Mouse (Mus musculus) intestine, embryonic 16.5 days (tissue): Measurements from ENCODE around the gene Pitpnc1. TPM values are rescaled to one million over a fixed set of nuclear protein-coding genes. Genes with fewer than 3 reads are reported as not detected.

Experiments
- ATAC-seq: fragments of 200-750 bp; cut with Nextera tagmentation; 2 replicates; pipeline ENCODE4 v1.8.0; 2017; ENCODE audit warnings: moderate TSS enrichment, moderate library complexity
- H3K27ac ChIP-seq: fragments of 300-500 bp; sonication (generic); 2 replicates; pipeline ENCODE4 v1.5.1; 2014; ENCODE audit warnings: mild to moderate bottlenecking, low read length
- H3K27me3 ChIP-seq: fragments of 300-500 bp; sonication (generic); replicated peaks from 2 replicates; pipeline ENCODE4 v1.6.1; 2014; ENCODE audit warnings: low read length, control low read depth, mixed read lengths; ENCODE audit not compliant: control insufficient read depth, insufficient read depth
- H3K36me3 ChIP-seq: fragments of 300-500 bp; sonication (generic); 2 replicates; pipeline ENCODE4 v1.6.1; 2014; ENCODE audit warnings: low read length, control low read depth; ENCODE audit not compliant: control insufficient read depth, insufficient read depth
- H3K4me1 ChIP-seq: fragments of 300-500 bp; sonication (generic); 2 replicates; pipeline ENCODE4 v1.6.1; 2014; ENCODE audit warnings: low read length, control low read depth, mixed read lengths; ENCODE audit not compliant: control insufficient read depth, insufficient read depth
- H3K4me2 ChIP-seq: fragments of 300-500 bp; sonication (generic); 2 replicates; pipeline ENCODE4 v1.6.1; 2014; ENCODE audit warnings: low read depth, low read length, control low read depth
- H3K4me3 ChIP-seq: fragments of 300-500 bp; sonication (generic); 2 replicates; pipeline ENCODE4 v1.5.1; 2014; ENCODE audit warnings: mild to moderate bottlenecking, low read length
- H3K9ac ChIP-seq: fragments of 300-500 bp; sonication (generic); 2 replicates; pipeline ENCODE4 v1.6.1; 2014; ENCODE audit warnings: low read depth, low read length
- H3K9me3 ChIP-seq: fragments of 300-500 bp; sonication (generic); 2 replicates; pipeline ENCODE4 v1.6.1; 2016; ENCODE audit warnings: low read length, control low read depth; ENCODE audit not compliant: control insufficient read depth
- WGBS: fragments of 180-500 bp; shearing (Covaris S2); extraction: QIAGEN DNeasy Blood & Tissue Kit; methylation state at CpG from one replicate; pipeline ENCODE4 v1.1.7; 2014; 5-methylcytosine and 5-hydroxymethylcytosine counted together
- polyA plus RNA-seq: library from polyadenylated mRNA; unstranded; fragments of >200 nt; fragmentation: Nextera tagmentation; extraction: Ambion mirVana; gene quantifications from 2 replicates; pipeline ENCODE4 v1.2.1, GENCODE M21; 2015

The Pitpnc1 gene
- polyA plus RNA-seq, 1 experiment from 2014 or later: 10.6 TPM

DNA sequence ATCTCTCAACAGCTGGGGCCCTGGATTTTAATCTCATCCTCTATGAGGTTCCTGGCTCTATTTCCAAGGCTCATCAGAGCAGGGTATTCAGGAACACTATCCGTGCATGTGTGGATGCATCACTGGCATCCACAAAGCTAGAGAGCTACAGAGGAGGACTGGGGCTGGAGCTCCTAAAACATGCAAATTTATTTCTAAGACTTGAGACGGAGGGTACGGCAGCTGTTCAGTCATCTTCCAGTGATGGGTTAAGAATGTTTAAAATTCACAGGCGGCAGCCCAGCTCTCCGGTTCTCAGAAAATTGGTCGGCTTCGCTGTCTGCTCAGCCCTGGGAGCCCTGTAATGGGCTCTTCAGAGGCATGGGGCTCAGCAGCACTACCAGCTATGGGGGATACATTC, 97.8 kb downstream of the Pitpnc1 start:
- Histone ChIP-seq H3K36me3 (no peaks in the 10 kb centered on the region), H3K4me3 (no peak overlapping the region), H3K4me2 (no peak overlapping the region), H3K9me3 (no peaks in the 10 kb centered on the region), H3K27me3 (no peaks in the 10 kb centered on the region), H3K4me1 (peaks cover 12% of the 10 kb centered on the region), H3K27ac (no peak overlapping the region), H3K9ac (no peak overlapping the region)
- ATAC-seq: no peak
- 59% methylated on average over 7 of the region's 7 CpGs for WGBS

DNA sequence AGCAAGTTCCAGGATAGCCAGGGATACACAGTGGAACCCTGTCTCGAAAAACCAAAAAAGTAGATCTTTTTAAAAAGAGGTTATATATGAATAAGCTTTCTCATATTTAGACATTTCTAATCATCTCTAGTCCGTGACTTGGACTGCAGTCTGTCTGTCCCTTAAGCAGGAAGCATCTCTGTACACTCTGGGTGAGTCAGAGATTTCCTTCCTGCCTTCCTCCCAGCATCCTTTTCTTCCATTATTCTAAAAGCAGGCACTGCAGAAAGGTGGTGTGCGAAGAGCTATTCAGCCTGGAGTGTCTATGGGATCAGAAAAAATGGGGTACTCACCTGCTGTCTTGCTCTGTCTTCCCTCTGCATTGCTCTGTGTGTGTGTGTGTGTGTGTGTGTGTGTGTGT, 100.0 kb downstream of the Pitpnc1 start:
- no peak for ATAC-seq
- H3K4me1 ChIP-seq: 0 out of 2 replicates have a peak, but pooled peaks cover 4% of the 10 kb centered on the region
- H3K27ac ChIP-seq: no peak overlapping the region
- no peak overlapping the region for H3K9ac ChIP-seq
- no peak overlapping the region for H3K4me2 ChIP-seq
- no peak overlapping the region for H3K4me3 ChIP-seq
- H3K36me3 ChIP-seq: no peaks in the 10 kb centered on the region
- no peaks in the 10 kb centered on the region for H3K9me3 ChIP-seq
- H3K27me3 ChIP-seq: no peaks in the 10 kb centered on the region
- 87% methylated on average over 3 of the region's 3 CpGs for WGBS

DNA sequence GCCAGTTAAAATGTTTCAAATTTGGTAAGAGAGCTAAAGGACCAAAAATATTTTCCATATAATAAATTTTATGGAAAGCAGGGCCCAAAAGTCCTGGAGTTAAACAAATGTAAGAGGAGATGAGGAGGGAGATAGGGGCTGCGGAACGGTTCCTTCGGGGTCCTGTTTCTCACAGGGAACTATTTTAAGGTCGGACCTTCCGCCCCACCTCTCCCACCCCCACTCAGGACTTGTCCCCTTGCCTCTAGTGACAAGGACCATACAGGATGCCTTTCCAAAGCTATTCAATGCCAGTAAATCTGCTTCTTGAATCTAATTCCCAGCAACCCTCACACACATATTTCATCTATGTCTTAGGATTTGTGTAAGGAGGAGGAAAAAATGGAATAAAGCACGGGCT, 100.8 kb downstream of the Pitpnc1 start:
- Histone ChIP-seq H3K9ac (no peak overlapping the region), H3K4me1 (0 out of 2 replicates have a peak, but pooled peaks cover 4% of the 10 kb centered on the region), H3K36me3 (no peaks in the 10 kb centered on the region), H3K27me3 (no peaks in the 10 kb centered on the region), H3K4me3 (no peak overlapping the region), H3K27ac (no peak overlapping the region), H3K9me3 (no peaks in the 10 kb centered on the region), H3K4me2 (no peak overlapping the region)
- ATAC-seq: no peak
- WGBS: 89% methylated on average over 6 of the region's 6 CpGs

DNA sequence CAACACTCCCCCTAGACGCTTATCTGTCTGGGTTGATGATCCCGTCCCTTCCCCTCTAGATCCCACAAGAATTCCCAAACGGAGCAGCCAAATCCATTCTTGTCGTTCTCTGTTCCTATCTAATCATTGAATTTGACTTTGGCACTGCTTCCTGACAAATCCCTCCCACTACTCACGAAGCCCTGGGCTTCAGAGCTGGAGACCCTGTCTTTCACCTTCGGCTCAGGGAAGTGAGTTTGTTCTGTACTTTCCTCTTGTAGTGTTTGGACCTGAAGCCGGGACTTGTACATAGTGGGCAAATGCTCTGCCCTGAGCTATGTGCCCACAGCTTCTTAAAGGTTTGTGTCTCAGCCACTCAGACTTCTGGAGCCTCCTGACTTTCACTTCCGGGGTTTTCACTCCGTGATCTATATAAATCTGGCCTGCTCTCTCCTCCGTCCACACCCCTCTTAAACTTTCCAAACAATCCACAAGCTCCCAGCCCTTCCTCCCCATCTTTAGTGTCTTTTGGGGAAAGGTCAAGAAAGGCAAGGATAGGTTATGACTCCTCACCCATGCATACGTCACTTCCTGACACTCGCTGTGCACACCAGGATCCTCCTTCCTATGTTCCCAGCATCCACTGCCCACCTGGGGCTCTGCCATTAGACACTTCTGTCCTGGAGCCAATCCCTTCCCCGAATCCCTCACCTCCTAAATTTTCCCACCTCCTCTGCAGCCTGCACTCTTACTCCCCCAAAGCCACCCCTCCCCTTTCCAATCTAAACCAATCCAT, 104.4 kb downstream of the Pitpnc1 start:
- H3K9me3 ChIP-seq: no peaks in the 10 kb centered on the region
- no peaks in the 10 kb centered on the region for H3K27me3 ChIP-seq
- ATAC-seq: no peak
- no peak overlapping the region for H3K9ac ChIP-seq
- 0 out of 2 replicates have a peak, but pooled peaks cover 4% of the 10 kb centered on the region for H3K4me1 ChIP-seq
- 60% methylated on average over 13 of the region's 13 CpGs for WGBS
- no peak overlapping the region for H3K4me3 ChIP-seq
- H3K36me3 ChIP-seq: no peaks in the 10 kb centered on the region
- H3K27ac ChIP-seq: no peak overlapping the region
- H3K4me2 ChIP-seq: no peak overlapping the region

DNA sequence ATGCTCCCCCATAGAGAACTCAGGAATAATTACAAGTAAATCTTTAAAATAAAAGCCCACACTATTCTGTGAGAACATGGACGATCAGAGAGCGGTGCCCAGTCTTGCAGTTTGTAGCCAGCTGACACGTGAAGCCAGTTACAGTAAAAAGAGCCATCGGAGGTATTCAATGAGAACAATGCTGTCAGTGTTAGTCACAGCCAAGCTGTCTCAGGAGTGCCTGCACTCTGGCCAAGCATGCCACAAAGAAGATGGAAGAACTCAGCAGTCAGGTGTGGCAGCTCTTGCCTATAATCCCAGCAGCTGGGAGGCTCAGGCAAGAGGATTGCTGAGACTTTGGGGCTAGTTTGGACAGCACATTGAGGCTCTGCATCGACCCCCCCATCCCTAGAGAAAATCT, 111.8 kb downstream of the Pitpnc1 start:
- Histone ChIP-seq H3K9me3 (no peaks in the 10 kb centered on the region), H3K27ac (no peak overlapping the region), H3K4me3 (no peak overlapping the region), H3K9ac (no peak overlapping the region), H3K4me1 (no peaks in the 10 kb centered on the region; the same call in 1 of the 2 replicates), H3K27me3 (no peaks in the 10 kb centered on the region), H3K36me3 (no peaks in the 10 kb centered on the region), H3K4me2 (no peak overlapping the region)
- 75% methylated on average over 5 of the region's 5 CpGs for WGBS
- ATAC-seq: no peak

DNA sequence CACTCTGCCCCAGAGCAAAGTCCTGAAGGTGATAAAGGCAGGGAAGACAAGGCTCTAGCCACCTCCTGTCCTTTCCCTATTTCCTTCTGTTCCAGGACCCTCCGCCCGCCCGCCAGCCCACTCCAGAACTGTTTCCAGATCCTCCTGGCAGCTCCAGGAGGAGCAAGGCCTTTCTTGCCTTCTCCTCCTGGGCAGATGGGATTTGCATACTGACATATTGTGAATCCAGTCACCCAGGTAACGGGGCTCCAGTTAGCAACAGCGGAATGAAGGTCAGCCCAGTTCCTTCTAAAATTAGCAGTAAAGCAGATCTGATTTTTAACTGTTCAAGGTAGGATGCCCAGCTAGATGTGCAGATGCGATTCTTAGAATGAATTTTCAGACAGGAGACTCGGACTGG, 114.3 kb downstream of the Pitpnc1 start:
- Histone ChIP-seq H3K9ac (no peak overlapping the region), H3K4me2 (no peak overlapping the region), H3K4me1 (no peaks in the 10 kb centered on the region; the same call in 1 of the 2 replicates), H3K9me3 (no peaks in the 10 kb centered on the region), H3K36me3 (no peaks in the 10 kb centered on the region), H3K4me3 (no peak overlapping the region), H3K27me3 (no peaks in the 10 kb centered on the region), H3K27ac (no peak overlapping the region)
- WGBS: 77% methylated on average over 7 of the region's 7 CpGs
- no peak for ATAC-seq

DNA sequence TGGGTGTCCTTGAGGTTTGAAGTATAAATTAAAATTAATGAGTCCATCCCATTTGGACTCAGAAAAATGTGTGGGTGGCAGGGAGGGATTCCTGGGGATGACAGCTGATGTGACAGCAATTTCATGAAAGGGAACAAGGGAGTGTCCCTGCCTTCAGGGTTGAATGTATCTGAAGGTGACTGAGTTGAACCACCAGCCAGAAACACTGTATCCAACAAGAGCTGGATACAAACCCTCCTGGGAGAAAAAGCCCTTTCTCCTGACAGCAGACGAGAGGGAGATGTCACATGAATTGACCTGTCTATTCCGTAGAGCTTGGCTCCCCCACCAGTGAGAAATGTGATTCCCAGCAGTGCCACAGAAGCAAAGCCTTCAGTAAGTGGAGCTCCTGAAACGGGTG, 115.0 kb downstream of the Pitpnc1 start:
- no peaks in the 10 kb centered on the region for H3K9me3 ChIP-seq
- no peaks in the 10 kb centered on the region for H3K27me3 ChIP-seq
- no peak for ATAC-seq
- no peak overlapping the region for H3K9ac ChIP-seq
- no peak overlapping the region for H3K4me3 ChIP-seq
- WGBS: 51% methylated on average over 3 of the region's 3 CpGs
- no peak overlapping the region for H3K27ac ChIP-seq
- no peaks in the 10 kb centered on the region for H3K36me3 ChIP-seq
- H3K4me1 ChIP-seq: no peaks in the 10 kb centered on the region; the same call in 1 of the 2 replicates
- H3K4me2 ChIP-seq: no peak overlapping the region

DNA sequence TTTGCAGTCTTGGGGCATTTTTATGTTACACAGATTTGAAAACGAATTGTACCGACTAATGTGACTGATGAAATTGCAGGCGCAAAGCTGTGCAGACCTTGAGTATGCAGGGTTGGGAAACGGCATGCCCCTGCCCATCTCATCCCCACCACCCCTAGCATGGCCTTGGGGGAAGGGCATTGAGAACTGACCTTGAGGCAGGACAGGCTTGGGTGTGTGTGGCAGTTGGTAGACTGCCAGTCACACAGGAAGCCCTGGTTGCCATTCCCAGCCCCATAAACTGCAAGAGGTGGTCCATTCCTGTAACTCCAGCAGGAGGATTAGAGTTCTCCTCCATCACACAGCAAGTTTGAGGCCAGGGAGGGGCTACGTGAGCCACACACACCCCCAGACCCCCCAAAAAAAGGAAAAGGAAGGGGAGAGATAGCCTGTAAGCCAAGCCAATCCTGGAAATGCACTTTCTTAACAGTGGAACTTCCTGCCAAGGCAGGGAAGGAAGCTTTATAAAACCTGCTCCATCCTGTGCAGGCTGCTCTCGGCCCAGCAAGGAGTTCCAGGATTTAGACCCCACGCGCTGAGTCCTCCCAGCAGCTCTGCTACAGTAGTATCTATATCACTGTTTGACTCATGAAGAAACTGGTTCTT, 115.9 kb downstream of the Pitpnc1 start:
- 75% methylated on average over 8 of the region's 8 CpGs for WGBS
- H3K4me1 ChIP-seq: no peaks in the 10 kb centered on the region; the same call in 1 of the 2 replicates
- H3K4me2 ChIP-seq: no peak overlapping the region
- no peaks in the 10 kb centered on the region for H3K36me3 ChIP-seq
- H3K27me3 ChIP-seq: no peaks in the 10 kb centered on the region
- no peak for ATAC-seq
- no peaks in the 10 kb centered on the region for H3K9me3 ChIP-seq
- H3K27ac ChIP-seq: no peak overlapping the region
- H3K4me3 ChIP-seq: no peak overlapping the region
- no peak overlapping the region for H3K9ac ChIP-seq

DNA sequence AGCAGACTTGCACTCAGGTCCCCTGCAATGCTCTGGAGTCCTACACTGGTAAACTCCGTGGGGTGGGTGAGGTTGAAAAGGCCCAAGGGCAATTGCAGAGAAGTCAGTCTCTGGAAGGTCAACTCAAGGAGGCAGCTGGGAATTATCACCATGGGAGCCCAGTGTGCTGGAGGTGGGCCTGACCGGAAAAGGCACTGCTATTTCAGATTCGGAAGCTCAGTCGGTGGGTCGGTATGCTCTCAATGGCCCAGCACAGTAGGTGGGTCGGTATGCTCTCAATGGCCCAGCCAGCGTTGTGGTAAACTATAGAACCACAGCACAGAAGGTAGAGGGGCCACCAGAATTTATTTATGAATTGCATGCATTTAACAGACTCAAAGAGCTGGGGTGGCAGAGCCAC, 117.9 kb downstream of the Pitpnc1 start:
- Histone ChIP-seq H3K4me1 (no peaks in the 10 kb centered on the region; the same call in 1 of the 2 replicates), H3K4me3 (no peak overlapping the region), H3K9me3 (no peaks in the 10 kb centered on the region), H3K27me3 (no peaks in the 10 kb centered on the region), H3K9ac (no peak overlapping the region), H3K4me2 (no peak overlapping the region), H3K27ac (no peak overlapping the region), H3K36me3 (no peaks in the 10 kb centered on the region)
- WGBS: 54% methylated on average over 7 of the region's 7 CpGs
- ATAC-seq: no peak
